9 mouse cellular contexts compared by ENCODE assay signal in genomic region chr11:83849529-83850335, GRCm38 (mm10). TPM values are rescaled to one million over a fixed set of nuclear protein-coding genes. Genes with fewer than 3 reads are reported as not detected.
A peak's percentile ranks its signal among the peaks of the same experiment; 100 is the strongest.
DNase-seq lines count a peak whose midpoint lies in the region; ATAC-seq and TF ChIP-seq lines count a peak whose summit lies in the region.
"Had no signal": no experiment of that assay in that cellular context is flagged by ENCODE, and none has a peak within 500 bp of the region (broad histone marks: within the 10 kb centered on the region; RNA-seq: fewer than 3 reads in every experiment).

Gene Hnf1b, plus strand, starts transcription at chr11:83850063.

- TF ChIP-seq CTCF in cerebellum, adult 2 months (IDR thresholded peaks at IDR 0.05; ENCODE audit: borderline replicate concordance, insufficient read depth, low read depth, low read length): no peak

- H3K4me1 ChIP-seq in cerebellum, adult 2 months (ENCODE audit: control insufficient read depth, insufficient read depth, low read length): no peaks in the 10 kb centered on the region
- peaks cover 8% of the 10 kb centered on the region; the same call in 1 of the 2 replicates for H3K4me1 ChIP-seq in kidney, embryonic 16.5 days (ENCODE audit: insufficient read depth, low read length)

- no peaks in the 10 kb centered on the region for H3K36me3 ChIP-seq in kidney, embryonic 16.5 days (ENCODE audit: insufficient read depth, low read length)

- H3K4me3 ChIP-seq in cerebellum, adult 2 months (replicated peaks; ENCODE audit: insufficient read depth, low read depth, low read length): peak within 1 kb of the TSS; percentile 22
- peak within 1 kb of the TSS; percentile 67 for H3K4me3 ChIP-seq in kidney, embryonic 16.5 days (ENCODE audit: low read length)

- no peak for ATAC-seq in kidney, embryonic 16.5 days (ENCODE audit: low FRiP score, low TSS enrichment)
- no peak for ATAC-seq in CD4-positive, CD25-positive, alpha-beta regulatory T cell, adult 4 months

- H3K9ac ChIP-seq in kidney, embryonic 16.5 days (replicated peaks; ENCODE audit: low read length): peak within 1 kb of the TSS; percentile 84

- peak; percentile 10 to 24 for DNase-seq in cerebellum, adult 2 months
- no peak for DNase-seq in cerebellum, adult 9-11 months
- peak; percentile 21 for DNase-seq in spleen, adult 18-20 months
- no peak for DNase-seq in spleen, postnatal 14 days (ENCODE audit: low spot score in 2 of 2)
- DNase-seq in lung, postnatal 36 days: peak; percentile 44
- no peak for DNase-seq in adrenal gland, postnatal 4 days (ENCODE audit: low spot score in 2 of 2)

- H3K9me3 ChIP-seq in kidney, embryonic 16.5 days (ENCODE audit: low read length): no peaks in the 10 kb centered on the region

- WGBS in cerebellum, adult 2 months: 5% methylated on average over 32 of the region's 36 CpGs
- 6% methylated on average over 34 of the region's 36 CpGs for WGBS in kidney, embryonic 16.5 days

- H3K27ac ChIP-seq in cerebellum, adult 2 months (ENCODE audit: insufficient read depth, low read length): no peak within 1 kb of the TSS
- peak within 1 kb of the TSS; percentile 96 for H3K27ac ChIP-seq in kidney, embryonic 16.5 days (ENCODE audit: low read length)

- peaks cover 19% of the 10 kb centered on the region; the same call in 1 of the 2 replicates for H3K27me3 ChIP-seq in cerebellum, adult 2 months (ENCODE audit: control insufficient read depth, insufficient read depth, low read length)
- peaks cover 44% of the 10 kb centered on the region for H3K27me3 ChIP-seq in kidney, embryonic 16.5 days (ENCODE audit: insufficient read depth, low read length)

- no peak for TF ChIP-seq POLR2A in cerebellum, adult 2 months (IDR thresholded peaks at IDR 0.05; ENCODE audit: borderline replicate concordance, insufficient read depth, low read length)

- H3K4me2 ChIP-seq in kidney, embryonic 16.5 days (replicated peaks; ENCODE audit: low read depth, low read length): peak within 1 kb of the TSS; percentile 45

RNA-seq across cellular contexts. Expression of gene Hnf1b, which starts in this region (rescaled TPM):
- 0.17 and 0.20 TPM in 2 replicates for polyA plus RNA-seq in cerebellum, adult 2 months (2012; rRNA removed)
- 90.9 and 104 TPM in 2 replicates for polyA plus RNA-seq in kidney, embryonic 16.5 days (2015; fragmentation: Nextera tagmentation; extraction: Ambion mirVana)
- polyA plus RNA-seq in CD4-positive, CD25-positive, alpha-beta regulatory T cell, adult 4 months (2017; shearing (Covaris generic)): not detected
- 10 to 100 TPM in 1 of 2 experiments, 1 to 10 TPM in 1; 2.2 to 22.2 TPM for total RNA-seq in adrenal gland, postnatal 4 days (2021)
- polyA plus RNA-seq: C2C12 had no signal

Comparison
In these comparisons a context has a peak if more than half of its experiments do, and no peak if none do; other contexts are left out.
1. RNA of gene Hnf1b (polyA plus RNA-seq): 90.9 to 104 TPM in kidney, embryonic 16.5 days; 0.17 to 0.20 TPM in cerebellum, adult 2 months and not detected in CD4-positive, CD25-positive, alpha-beta regulatory T cell, adult 4 months; every median in the first group is over 10 times any median in the second.
2. DNase-seq: peak in spleen, adult 18-20 months (2 of 2) and lung, postnatal 36 days (single experiment); none in cerebellum, adult 9-11 months (single experiment), spleen, postnatal 14 days (0 of 2) and adrenal gland, postnatal 4 days (0 of 2).
3. Peak in DNase-seq and H3K4me3 ChIP-seq in cerebellum, adult 2 months; RNA of the gene not detected or under 1 TPM.